Mouse (Mus musculus) hindbrain, postnatal 0 days (tissue): ENCODE measurements around the gene Gpsm2. TPM values are rescaled to one million over a fixed set of nuclear protein-coding genes. Genes with fewer than 3 reads are reported as not detected.
A peak's percentile ranks its signal among the peaks of the same experiment; 100 is the strongest.
"Not testable (repeated sequence)": the region's sequence is repeated elsewhere in the genome, so short reads cannot be mapped to it uniquely, and the experiment has no call there.

ENCODE experiments used
- ATAC-seq: fragments of 200-750 bp; cut with Nextera tagmentation; 2 replicates; pipeline ENCODE4 v1.8.0; 2017; ENCODE audit warnings: mild to moderate bottlenecking, moderate TSS enrichment, moderate library complexity
- DNase-seq: peaks from one replicate; pipeline ENCODE4 v3.0.0-alpha.2; 2015; ENCODE audit warnings: low spot score
- H3K27ac ChIP-seq: fragments of 300-500 bp; sonication (generic); 2 replicates; pipeline ENCODE4 v1.5.1; 2014; ENCODE audit warnings: mild to moderate bottlenecking
- H3K27me3 ChIP-seq: fragments of 300-500 bp; sonication (generic); 2 replicates; pipeline ENCODE4 v1.6.1; 2014; ENCODE audit warnings: low read length, mixed read lengths; ENCODE audit not compliant: insufficient read depth
- H3K36me3 ChIP-seq: fragments of 300-500 bp; sonication (generic); 2 replicates; pipeline ENCODE4 v1.6.1; 2014; ENCODE audit warnings: low read length, mixed read lengths; ENCODE audit not compliant: insufficient read depth
- H3K4me1 ChIP-seq: fragments of 300-500 bp; sonication (generic); 2 replicates; pipeline ENCODE4 v1.6.1; 2014; ENCODE audit warnings: antibody characterized with exemption, low read length, mixed read lengths; ENCODE audit not compliant: insufficient read depth
- H3K4me2 ChIP-seq: fragments of 300-500 bp; sonication (generic); 2 replicates; pipeline ENCODE4 v1.6.1; 2014; ENCODE audit warnings: low read depth, mild to moderate bottlenecking, low read length, moderate library complexity, mixed read lengths
- H3K4me3 ChIP-seq: fragments of 300-500 bp; sonication (generic); 2 replicates; pipeline ENCODE4 v1.5.1; 2014; ENCODE audit warnings: low read length
- H3K9ac ChIP-seq: fragments of 300-500 bp; sonication (generic); replicated peaks from 2 replicates; pipeline ENCODE4 v1.6.1; 2014; ENCODE audit warnings: mild to moderate bottlenecking, low read length, moderate library complexity, mixed read lengths
- H3K9me3 ChIP-seq: fragments of 300-500 bp; sonication (generic); 2 replicates; pipeline ENCODE4 v1.6.1; 2016; ENCODE audit warnings: low read length, mixed read lengths
- CTCF ChIP-seq: IDR thresholded peaks from 2 replicates; pipeline ENCODE4 v1.5.1; 2016; ENCODE audit warnings: antibody characterized with exemption, control low read depth, low read depth
- WGBS: fragments of 180-500 bp; shearing (Covaris S2); extraction: QIAGEN DNeasy Blood & Tissue Kit; methylation state at CpG from one replicate; pipeline ENCODE4 v1.1.7; 2014; 5-methylcytosine and 5-hydroxymethylcytosine counted together
- polyA plus RNA-seq: library from polyadenylated mRNA; unstranded; fragments of >200 nt; fragmentation: Nextera tagmentation; extraction: Ambion mirVana; gene quantifications from 2 replicates; pipeline ENCODE4 v1.2.1, GENCODE M21; 2015
- total RNA-seq: library from RNA; depleted of rRNA; stranded (reverse); fragments of >200 nt; gene quantifications from 2 replicates; pipeline ENCODE4 v1.2.3, GENCODE M21; 2014

Gene Gpsm2
- total and polyA plus RNA-seq, 2 experiments from 2014 or later = 12.9 to 16.8 TPM

DNA sequence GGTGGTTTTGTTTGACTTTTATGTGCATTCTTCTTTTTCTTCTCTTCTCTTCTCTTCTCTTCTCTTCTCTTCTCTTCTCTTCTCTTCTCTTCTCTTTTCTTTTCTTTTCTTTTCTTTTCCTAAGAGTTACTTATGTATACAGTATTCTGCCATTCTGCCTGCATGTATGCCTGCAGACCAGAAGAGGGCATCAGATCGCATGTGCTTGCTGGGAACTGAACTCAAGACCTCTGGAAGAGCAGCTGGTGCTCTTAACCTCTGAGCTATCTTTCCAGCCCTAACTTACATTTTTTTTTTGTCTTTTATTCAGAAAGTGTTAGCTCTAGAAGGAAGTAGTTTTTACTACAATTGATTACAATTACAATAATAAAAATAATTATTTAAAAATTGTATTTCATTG, 61.2 kb downstream of the Gpsm2 start:
- no peak for ATAC-seq
- H3K9ac ChIP-seq = no peak overlapping the region
- H3K27ac ChIP-seq = no peak overlapping the region
- WGBS = 85% methylated on average over 1 of the region's 1 CpGs
- H3K27me3 ChIP-seq = no peaks in the 10 kb centered on the region
- H3K4me3 ChIP-seq = no peak overlapping the region
- no peak overlapping the region for H3K4me2 ChIP-seq
- peaks cover 22% of the 10 kb centered on the region for H3K36me3 ChIP-seq
- H3K9me3 ChIP-seq = no peaks in the 10 kb centered on the region
- peak; percentile 30; the same call in 1 of the 2 replicates for TF ChIP-seq CTCF
- H3K4me1 ChIP-seq = no peaks in the 10 kb centered on the region
- no peak for DNase-seq

DNA sequence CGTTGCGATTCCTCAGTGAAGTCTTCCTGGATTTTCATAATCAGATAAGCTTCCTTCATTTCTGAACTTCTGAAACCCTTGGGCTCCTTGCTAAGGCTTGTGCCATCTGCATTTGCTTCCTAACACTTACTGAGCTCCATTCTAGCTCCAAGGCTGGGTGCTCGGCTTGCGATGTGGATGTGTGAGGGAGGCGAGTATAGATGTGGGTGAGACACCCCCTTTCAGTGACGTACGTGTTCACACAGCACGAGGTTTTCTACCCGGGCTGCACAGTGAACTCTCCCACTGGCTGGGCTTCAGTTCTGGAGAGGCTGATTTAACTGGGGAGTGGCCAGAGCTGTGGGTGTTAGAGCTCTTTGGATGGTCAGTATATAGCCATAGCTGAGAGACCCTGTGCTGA, 63.5 kb downstream of the Gpsm2 start:
- H3K4me2 ChIP-seq = no peak overlapping the region
- DNase-seq (no peak), ATAC-seq (no peak)
- H3K27ac ChIP-seq = no peak overlapping the region
- peaks cover 14% of the 10 kb centered on the region for H3K36me3 ChIP-seq
- no peak overlapping the region for H3K4me3 ChIP-seq
- 95% methylated on average over 9 of the region's 9 CpGs for WGBS
- no peaks in the 10 kb centered on the region for H3K9me3 ChIP-seq
- H3K27me3 ChIP-seq = no peaks in the 10 kb centered on the region
- TF ChIP-seq CTCF = no peak
- H3K4me1 ChIP-seq = 0 out of 2 replicates have a peak, but pooled peaks cover 3% of the 10 kb centered on the region
- no peak overlapping the region for H3K9ac ChIP-seq

DNA sequence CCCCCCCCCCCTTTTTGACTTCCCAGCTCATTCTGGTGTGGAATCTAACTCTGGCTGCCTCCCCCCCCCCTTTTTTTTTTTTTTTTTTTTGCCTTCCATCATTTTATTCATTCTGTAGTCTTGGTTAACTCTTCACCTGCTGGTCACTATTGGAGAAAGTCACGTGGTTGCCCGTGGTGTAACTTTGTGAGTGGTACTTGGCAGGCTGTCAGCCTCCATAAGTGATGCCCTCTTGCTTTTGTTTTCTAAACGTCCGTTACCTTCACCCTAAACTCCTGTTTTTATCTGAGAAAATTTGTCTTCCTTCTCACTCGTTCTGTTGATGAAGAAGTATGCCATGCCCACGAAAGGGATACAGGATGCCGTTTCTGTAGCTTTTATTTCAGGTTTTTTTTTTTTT, 66.6 kb downstream of the Gpsm2 start:
- H3K4me3 ChIP-seq = no peak overlapping the region
- no peaks in the 10 kb centered on the region for H3K27me3 ChIP-seq
- ATAC-seq (no peak), DNase-seq (no peak)
- H3K27ac ChIP-seq = no peak overlapping the region
- 0 out of 2 replicates have a peak, but pooled peaks cover 3% of the 10 kb centered on the region for H3K4me1 ChIP-seq
- H3K9me3 ChIP-seq = no peaks in the 10 kb centered on the region
- WGBS = 69% methylated on average over 7 of the region's 7 CpGs
- no peak for TF ChIP-seq CTCF
- no peak overlapping the region for H3K4me2 ChIP-seq
- no peaks in the 10 kb centered on the region for H3K36me3 ChIP-seq
- H3K9ac ChIP-seq = no peak overlapping the region

DNA sequence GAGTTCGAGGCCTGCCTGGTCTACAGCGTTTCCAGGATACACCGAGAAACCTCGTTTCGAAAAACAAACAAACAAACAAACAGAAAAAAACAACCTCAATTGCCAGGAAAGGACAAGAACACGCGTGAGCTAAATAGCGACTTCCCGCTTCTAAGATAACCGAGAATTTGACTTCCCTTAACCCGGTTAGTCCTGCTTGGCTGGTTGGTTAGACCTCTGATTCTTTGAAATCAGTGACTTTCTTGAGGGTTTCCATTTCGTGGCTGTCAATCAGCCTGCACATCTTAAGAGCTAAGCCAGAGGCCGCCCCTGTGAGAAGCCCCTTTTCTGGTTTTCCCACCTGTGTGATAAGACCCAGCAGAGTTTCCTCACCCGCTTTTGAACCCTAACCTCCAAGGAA, 67.5 kb downstream of the Gpsm2 start:
- Histone ChIP-seq H3K9me3 (no peaks in the 10 kb centered on the region), H3K9ac (peak overlapping the region; percentile 85; the same call in 1 of the 2 replicates), H3K27ac (no peak overlapping the region), H3K36me3 (no peaks in the 10 kb centered on the region), H3K4me3 (peak overlapping the region; percentile 64), H3K4me2 (peak overlapping the region; percentile 58), H3K27me3 (no peaks in the 10 kb centered on the region), H3K4me1 (0 out of 2 replicates have a peak, but pooled peaks cover 3% of the 10 kb centered on the region)
- ATAC-seq (no peak), DNase-seq (no peak)
- 25% methylated on average over 14 of the region's 14 CpGs for WGBS
- TF ChIP-seq CTCF = no peak

DNA sequence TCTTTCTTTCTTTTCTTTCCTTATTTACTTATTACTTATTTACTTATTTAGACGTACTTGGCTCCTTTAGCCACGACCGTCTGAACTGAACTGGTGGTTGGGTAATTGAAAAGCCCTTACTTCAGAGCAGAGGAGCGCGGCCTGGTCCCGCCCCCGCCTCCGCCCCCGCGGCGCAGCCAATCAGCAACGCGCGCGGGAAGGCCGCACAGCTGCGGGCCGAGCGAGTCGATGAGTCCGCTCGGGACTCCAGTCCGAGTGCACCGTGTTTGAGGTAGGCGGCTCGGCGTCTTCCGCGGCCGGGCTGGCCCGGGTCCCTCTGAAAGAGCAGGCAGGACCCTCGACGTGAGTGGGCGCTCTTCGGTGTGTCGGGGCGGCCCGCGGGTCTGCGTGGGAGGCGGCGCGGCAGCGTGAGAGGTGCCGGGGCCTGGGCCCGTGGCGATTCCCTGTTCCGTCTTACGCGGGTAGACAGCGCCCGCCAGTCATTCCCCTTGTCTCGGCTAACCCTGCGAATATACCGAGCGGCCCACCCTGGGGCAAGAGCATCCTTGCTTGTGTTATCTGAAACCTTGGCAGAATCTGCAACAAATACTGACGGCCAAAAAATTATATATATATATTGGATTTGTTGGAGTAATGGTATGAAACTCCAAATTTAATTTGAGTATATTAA, 68.3 kb downstream of the Gpsm2 start, which contains the start of gene Clcc1:
Gene Clcc1, plus strand, starts transcription at position 204 of the 670 bp plus-strand sequence.
- Histone ChIP-seq H3K27ac (peak within 1 kb of the TSS; percentile 87), H3K4me3 (peak within 1 kb of the TSS; percentile 64), H3K36me3 (no peaks in the 10 kb centered on the region), H3K9me3 (no peaks in the 10 kb centered on the region), H3K4me2 (peak within 1 kb of the TSS; percentile 58), H3K4me1 (0 out of 2 replicates have a peak, but pooled peaks cover 3% of the 10 kb centered on the region), H3K27me3 (no peaks in the 10 kb centered on the region), H3K9ac (peak within 1 kb of the TSS; percentile 85)
- WGBS = under 1% methylated on average over 57 of the region's 57 CpGs
- ATAC-seq = peak; percentile 99
- peak; percentile 96 for DNase-seq
- no peak for TF ChIP-seq CTCF

DNA sequence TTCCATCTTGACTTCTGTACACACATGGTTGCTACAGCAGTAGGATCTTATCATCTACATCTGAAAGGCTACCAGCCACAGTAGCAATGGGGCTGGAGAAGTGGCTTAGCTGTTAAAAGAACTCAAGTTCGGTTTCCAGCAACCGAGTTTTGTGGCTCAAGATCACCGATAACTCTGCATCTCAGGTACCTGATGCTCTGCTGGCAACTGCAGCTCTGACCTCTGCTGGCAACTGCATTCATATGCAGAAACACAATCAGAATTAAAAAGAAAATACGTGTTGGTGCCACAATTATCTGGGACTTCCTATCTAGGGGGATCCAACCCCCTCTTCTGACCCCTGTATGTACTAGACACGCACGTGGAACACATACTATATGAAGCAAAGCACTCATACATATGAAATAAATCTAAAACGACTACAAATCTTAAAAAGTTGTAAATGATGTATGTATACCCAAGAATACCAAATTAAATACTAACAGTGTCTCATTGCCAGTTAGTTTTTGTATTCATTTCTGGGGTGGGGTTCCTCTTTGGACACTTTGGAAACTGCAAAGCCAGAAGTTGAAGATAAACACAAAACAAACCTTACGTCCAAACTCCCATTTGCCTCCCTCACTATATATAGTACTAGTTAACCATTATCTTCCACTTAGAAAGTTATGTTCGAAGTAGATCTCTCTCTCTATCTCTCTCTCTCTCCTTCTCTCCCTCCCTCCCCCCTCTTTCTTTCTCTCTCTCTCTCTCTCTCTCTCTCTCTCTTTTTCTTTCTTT, 69.1 kb downstream of the Gpsm2 start:
- peak; percentile 45 for TF ChIP-seq CTCF
- ATAC-seq (no peak), DNase-seq (peak; percentile 18)
- Histone ChIP-seq H3K4me1 (0 out of 2 replicates have a peak, but pooled peaks cover 3% of the 10 kb centered on the region), H3K36me3 (no peaks in the 10 kb centered on the region), H3K27me3 (no peaks in the 10 kb centered on the region), H3K4me2 (peak overlapping the region; percentile 45), H3K9me3 (no peaks in the 10 kb centered on the region), H3K9ac (no peak overlapping the region), H3K4me3 (no peak overlapping the region), H3K27ac (no peak overlapping the region)
- 22% methylated on average over 9 of the region's 9 CpGs for WGBS

DNA sequence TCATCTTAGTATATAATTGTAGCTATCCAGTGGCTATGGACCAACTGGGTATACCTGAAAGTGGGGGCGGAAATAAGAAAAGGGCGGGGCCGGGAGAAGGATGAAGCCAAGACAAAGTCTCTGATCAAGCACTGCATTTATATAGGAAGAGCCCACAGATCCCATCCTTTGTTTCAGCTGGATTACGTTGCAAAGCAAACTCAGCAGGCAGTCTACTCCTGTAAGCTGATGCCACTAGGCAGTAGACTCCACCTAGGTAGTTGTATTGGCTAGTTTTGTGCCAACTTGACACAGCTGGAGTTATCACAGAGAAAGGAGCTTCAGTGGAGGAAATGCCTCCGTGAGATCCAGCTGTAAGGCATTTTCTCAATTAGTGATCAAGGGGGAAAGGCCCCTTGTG, 74.4 kb downstream of the Gpsm2 start:
- not testable (repeated sequence) for ATAC-seq, DNase-seq, H3K4me1 ChIP-seq, H3K27me3 ChIP-seq, H3K4me3 ChIP-seq, H3K9ac ChIP-seq, H3K4me2 ChIP-seq, H3K27ac ChIP-seq, H3K9me3 ChIP-seq
- H3K36me3 ChIP-seq = peaks cover 21% of the 10 kb centered on the region
- WGBS = 42% methylated on average over 5 of the region's 5 CpGs
